Mouse (Mus musculus) heart, postnatal 0 days (tissue): ENCODE results near the gene Dnajb13.

ENCODE experiments used
- CTCF ChIP-seq: IDR thresholded peaks from 2 replicates; pipeline ENCODE4 v1.5.1; 2016; ENCODE audit warnings: antibody characterized with exemption, control low read depth, low read depth
- EP300 ChIP-seq: IDR thresholded peaks from 2 replicates; pipeline ENCODE4 v1.6.1; 2016; ENCODE audit warnings: antibody characterized with exemption, low read depth

DNA sequence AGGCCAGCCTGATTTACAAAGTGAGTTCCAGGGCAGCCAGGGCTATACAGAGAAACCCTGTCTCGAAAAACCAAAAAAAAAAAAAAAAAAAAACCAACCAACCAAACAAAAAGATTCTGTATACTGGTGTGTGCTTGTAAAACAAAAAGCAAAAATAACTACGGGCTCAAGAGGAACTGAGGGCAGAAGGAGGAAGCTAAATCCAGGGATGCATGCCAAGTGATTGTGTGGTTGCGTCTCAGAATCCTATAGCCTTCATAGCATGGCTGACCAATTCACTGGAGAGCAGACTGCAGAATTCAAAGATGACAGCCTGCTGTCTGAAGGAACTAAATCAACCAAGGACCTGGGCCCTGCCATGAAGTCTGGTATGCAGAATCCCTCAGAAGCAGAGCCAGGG is 19.5 kb upstream of the Dnajb13 start:
- no peak for TF ChIP-seq EP300
- TF ChIP-seq CTCF = no peak
